Mouse (Mus musculus): ENCODE measurements at regions not wholly inside any gene's neighbourhood (a gene's known extent, or its start where the extent isn't known, plus 50 kb on each side); places are given as distances from the start of the nearest gene placed in this dataset.

DNA sequence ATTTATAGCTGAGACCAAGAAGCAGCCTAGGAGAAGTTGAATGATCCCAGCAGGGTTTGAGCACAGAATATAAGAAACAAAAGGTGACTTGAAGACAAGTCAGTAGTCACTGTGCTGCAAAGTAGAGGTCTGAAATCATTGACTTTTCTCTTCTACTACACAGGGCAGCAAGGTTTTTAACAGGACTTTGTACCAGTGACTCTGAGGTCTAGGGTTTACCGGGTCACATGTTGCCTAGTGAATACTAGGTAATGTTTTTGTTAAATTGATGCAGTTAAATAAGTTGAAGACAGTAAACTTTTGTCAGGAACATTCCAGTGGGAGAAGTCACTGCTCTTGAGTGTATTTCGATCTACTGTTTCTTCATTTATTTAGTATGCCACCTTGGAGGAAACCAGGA lies 433.4 kb downstream of the 1700129C05Rik start:
- no peaks in the 10 kb centered on the region for H3K4me1 ChIP-seq (ENCODE audit: insufficient read depth, low read length)
- no peak overlapping the region for H3K9ac ChIP-seq (replicated peaks; ENCODE audit: low read length)
- H3K4me3 ChIP-seq (ENCODE audit: low read length) = no peak overlapping the region
- ATAC-seq (no peak), DNase-seq (ENCODE audit: low spot score) (no peak)
- 88% methylated on average over 2 of the region's 2 CpGs for WGBS
- H3K9me3 ChIP-seq (ENCODE audit: low read length) = no peaks in the 10 kb centered on the region
- TF ChIP-seq CTCF (IDR thresholded peaks at IDR 0.05; ENCODE audit: low read depth) = no peak
- no peak overlapping the region for H3K4me2 ChIP-seq (ENCODE audit: low read depth, low read length)
- H3K27ac ChIP-seq = no peak overlapping the region
- H3K36me3 ChIP-seq (ENCODE audit: insufficient read depth, low read length) = no peaks in the 10 kb centered on the region
- H3K27me3 ChIP-seq (ENCODE audit: insufficient read depth, low read length) = no peaks in the 10 kb centered on the region

DNA sequence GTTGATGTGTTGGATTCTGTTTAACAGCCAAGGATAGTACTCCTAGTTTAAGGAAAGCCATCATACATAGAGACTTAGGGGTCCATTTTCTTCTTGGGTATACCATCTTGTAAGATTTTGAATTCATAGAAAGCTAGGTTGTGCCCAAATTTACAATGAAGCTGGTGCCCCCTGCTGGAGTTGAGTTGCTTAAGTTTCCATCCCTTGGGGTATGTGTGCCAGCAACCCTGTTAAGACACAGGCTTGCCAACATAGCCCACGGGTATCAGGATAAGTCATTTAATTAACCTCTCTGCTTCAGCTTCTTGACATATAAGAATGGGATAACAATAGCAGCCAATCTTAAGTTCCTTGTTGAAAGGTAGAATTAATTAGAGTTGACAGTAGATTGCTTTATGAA lies 440.9 kb downstream of the 1700129C05Rik start:
- Histone ChIP-seq H3K9me3 (ENCODE audit: low read length) (no peaks in the 10 kb centered on the region), H3K4me1 (ENCODE audit: insufficient read depth, low read length) (no peaks in the 10 kb centered on the region), H3K27me3 (ENCODE audit: insufficient read depth, low read length) (no peaks in the 10 kb centered on the region), H3K27ac (no peak overlapping the region), H3K4me3 (ENCODE audit: low read length) (no peak overlapping the region), H3K9ac (replicated peaks; ENCODE audit: low read length) (no peak overlapping the region), H3K4me2 (ENCODE audit: low read depth, low read length) (no peak overlapping the region), H3K36me3 (ENCODE audit: insufficient read depth, low read length) (no peaks in the 10 kb centered on the region)
- TF ChIP-seq CTCF (IDR thresholded peaks at IDR 0.05; ENCODE audit: low read depth) = peak; percentile 62
- WGBS = 35% methylated on average over 1 of the region's 1 CpGs
- ATAC-seq = no peak
- DNase-seq (ENCODE audit: low spot score) = peak; percentile 80

GRCm38 (mm10) chr14:58691129-58691828 lies 451.4 kb downstream of the 1700129C05Rik start:
- no peaks in the 10 kb centered on the region for H3K27me3 ChIP-seq (ENCODE audit: insufficient read depth, low read length)
- DNase-seq (ENCODE audit: low spot score) (no peak), ATAC-seq (no peak)
- H3K9me3 ChIP-seq (ENCODE audit: low read length) = no peaks in the 10 kb centered on the region
- H3K4me1 ChIP-seq (ENCODE audit: insufficient read depth, low read length) = no peaks in the 10 kb centered on the region
- H3K4me2 ChIP-seq (ENCODE audit: low read depth, low read length) = no peak overlapping the region
- no peak overlapping the region for H3K4me3 ChIP-seq (ENCODE audit: low read length)
- H3K36me3 ChIP-seq (ENCODE audit: insufficient read depth, low read length) = no peaks in the 10 kb centered on the region
- WGBS = 91% methylated on average over 9 of the region's 9 CpGs
- no peak overlapping the region for H3K9ac ChIP-seq (replicated peaks; ENCODE audit: low read length)
- H3K27ac ChIP-seq = no peak overlapping the region
- TF ChIP-seq CTCF (IDR thresholded peaks at IDR 0.05; ENCODE audit: low read depth) = 0 out of 2 replicates have a peak, but pooled peaks have one; percentile 9

GRCm38 (mm10) chr14:58687814-58688213 lies 454.9 kb downstream of the 1700129C05Rik start:
- H3K4me2 ChIP-seq (ENCODE audit: low read depth, low read length) = no peak overlapping the region
- ATAC-seq = 0 out of 2 replicates have a peak, but pooled peaks have one; percentile 32
- no peak overlapping the region for H3K27ac ChIP-seq
- H3K4me1 ChIP-seq (ENCODE audit: insufficient read depth, low read length) = no peaks in the 10 kb centered on the region
- no peaks in the 10 kb centered on the region for H3K27me3 ChIP-seq (ENCODE audit: insufficient read depth, low read length)
- no peak for TF ChIP-seq CTCF (IDR thresholded peaks at IDR 0.05; ENCODE audit: low read depth)
- 63% methylated on average over 4 of the region's 4 CpGs for WGBS
- peak; percentile 59 for DNase-seq (ENCODE audit: low spot score)
- no peak overlapping the region for H3K9ac ChIP-seq (replicated peaks; ENCODE audit: low read length)
- H3K4me3 ChIP-seq (ENCODE audit: low read length) = no peak overlapping the region
- H3K9me3 ChIP-seq (ENCODE audit: low read length) = no peaks in the 10 kb centered on the region
- no peaks in the 10 kb centered on the region for H3K36me3 ChIP-seq (ENCODE audit: insufficient read depth, low read length)

DNA sequence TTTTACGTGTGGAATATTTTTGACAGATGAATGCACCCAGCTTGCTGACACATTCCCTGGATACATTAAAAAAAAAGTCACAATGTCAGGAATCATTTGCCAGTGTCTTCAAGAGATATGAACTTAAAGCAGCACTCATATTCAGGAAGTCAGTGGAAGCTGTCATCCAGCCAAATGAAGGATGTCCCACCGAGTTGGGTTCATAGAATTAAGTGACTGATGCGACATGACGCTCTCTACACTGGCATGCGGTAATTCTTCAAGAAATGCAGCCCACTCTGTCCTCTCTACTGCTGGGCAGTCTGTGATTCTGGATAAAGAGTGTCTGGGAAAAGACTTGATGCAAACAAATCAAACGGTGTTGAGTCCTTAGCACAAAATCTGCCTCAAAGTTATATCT lies 463.9 kb downstream of the 1700129C05Rik start:
- TF ChIP-seq CTCF (IDR thresholded peaks at IDR 0.05; ENCODE audit: low read depth) = no peak
- Histone ChIP-seq H3K4me3 (ENCODE audit: low read length) (no peak overlapping the region), H3K4me1 (ENCODE audit: insufficient read depth, low read length) (peaks cover 5% of the 10 kb centered on the region; the same call in 1 of the 2 replicates), H3K36me3 (ENCODE audit: insufficient read depth, low read length) (no peaks in the 10 kb centered on the region), H3K9me3 (ENCODE audit: low read length) (no peaks in the 10 kb centered on the region), H3K27me3 (ENCODE audit: insufficient read depth, low read length) (no peaks in the 10 kb centered on the region), H3K4me2 (ENCODE audit: low read depth, low read length) (no peak overlapping the region), H3K27ac (peak overlapping the region; percentile 61), H3K9ac (replicated peaks; ENCODE audit: low read length) (no peak overlapping the region)
- DNase-seq (ENCODE audit: low spot score) (peak; percentile 65), ATAC-seq (peak; percentile 73)
- 54% methylated on average over 6 of the region's 6 CpGs for WGBS

GRCm38 (mm10) chr14:58678126-58678656 lies 464.5 kb downstream of the 1700129C05Rik start:
- peak overlapping the region; percentile 61; the same call in 1 of the 2 replicates for H3K27ac ChIP-seq
- no peak for TF ChIP-seq CTCF (IDR thresholded peaks at IDR 0.05; ENCODE audit: low read depth)
- H3K4me1 ChIP-seq (ENCODE audit: insufficient read depth, low read length) = peaks cover 5% of the 10 kb centered on the region; the same call in 1 of the 2 replicates
- 38% methylated on average over 11 of the region's 11 CpGs for WGBS
- no peak overlapping the region for H3K4me2 ChIP-seq (ENCODE audit: low read depth, low read length)
- no peak overlapping the region for H3K4me3 ChIP-seq (ENCODE audit: low read length)
- H3K36me3 ChIP-seq (ENCODE audit: insufficient read depth, low read length) = no peaks in the 10 kb centered on the region
- peak; percentile 7 for DNase-seq (ENCODE audit: low spot score)
- no peak overlapping the region for H3K9ac ChIP-seq (replicated peaks; ENCODE audit: low read length)
- H3K9me3 ChIP-seq (ENCODE audit: low read length) = no peaks in the 10 kb centered on the region
- H3K27me3 ChIP-seq (ENCODE audit: insufficient read depth, low read length) = no peaks in the 10 kb centered on the region
- ATAC-seq = no peak

- Histone ChIP-seq H3K36me3 (ENCODE audit: insufficient read depth, low read length) (no peaks in the 10 kb centered on the region), H3K4me1 (ENCODE audit: insufficient read depth, low read length) (peaks cover 5% of the 10 kb centered on the region; the same call in 1 of the 2 replicates), H3K9me3 (ENCODE audit: low read length) (no peaks in the 10 kb centered on the region), H3K4me3 (ENCODE audit: low read length) (no peak overlapping the region), H3K27ac (no peak overlapping the region), H3K27me3 (ENCODE audit: insufficient read depth, low read length) (no peaks in the 10 kb centered on the region), H3K9ac (replicated peaks; ENCODE audit: low read length) (no peak overlapping the region), H3K4me2 (ENCODE audit: low read depth, low read length) (no peak overlapping the region)
- no peak for DNase-seq (ENCODE audit: low spot score)
- 85% methylated on average over 3 of the region's 3 CpGs for WGBS
- TF ChIP-seq CTCF (IDR thresholded peaks at IDR 0.05; ENCODE audit: low read depth) = no peak
- ATAC-seq = no peak
Measured at GRCm38 (mm10) chr14:58675146-58675545, 467.5 kb downstream of the 1700129C05Rik start.

Data from hindbrain, postnatal 0 days (tissue).